Mouse (Mus musculus): ENCODE results near the gene D130043K22Rik. TPM values are rescaled to one million over a fixed set of nuclear protein-coding genes. Genes with fewer than 3 reads are reported as not detected.

Gene D130043K22Rik
- polyA plus RNA-seq, 1 experiment from 2014 or later: 5.7 TPM

DNA sequence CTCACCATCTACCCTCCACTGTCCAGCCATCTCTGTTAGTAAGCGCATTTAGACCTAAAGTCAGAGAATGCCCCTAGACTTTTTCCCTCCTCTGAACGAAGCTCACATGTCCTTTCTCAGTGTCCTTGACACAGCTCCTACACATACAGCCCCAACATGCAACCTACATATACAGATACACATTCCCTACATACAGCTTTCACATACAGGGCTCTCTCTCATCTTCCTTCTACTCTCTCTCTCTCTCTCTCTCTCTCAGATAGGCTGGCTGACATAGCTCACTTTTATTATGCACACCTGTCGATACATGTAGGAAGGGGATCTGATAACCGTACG is 91.8 kb downstream of the D130043K22Rik start:
- H3K4me2 ChIP-seq (ENCODE audit: low read length): peak overlapping the region; percentile 92
- ATAC-seq: peak; percentile 29
- no peaks in the 10 kb centered on the region for H3K9me3 ChIP-seq (ENCODE audit: control insufficient read depth, low read length)
- peaks cover 11% of the 10 kb centered on the region for H3K4me1 ChIP-seq (replicated peaks; ENCODE audit: control insufficient read depth, insufficient read depth, low read length)
- H3K9ac ChIP-seq (replicated peaks; ENCODE audit: low read depth, low read length): peak overlapping the region; percentile 86
- H3K36me3 ChIP-seq (ENCODE audit: control insufficient read depth, insufficient read depth): no peaks in the 10 kb centered on the region
- no peak overlapping the region for H3K27ac ChIP-seq (ENCODE audit: low read length)
- no peaks in the 10 kb centered on the region for H3K27me3 ChIP-seq (replicated peaks; ENCODE audit: control insufficient read depth, insufficient read depth, low read length)
- WGBS: 35% methylated on average over 5 of the region's 5 CpGs
- H3K4me3 ChIP-seq (replicated peaks; ENCODE audit: low read length): peak overlapping the region; percentile 89

- Histone ChIP-seq H3K9me3 (ENCODE audit: control insufficient read depth, low read length) (no peaks in the 10 kb centered on the region), H3K36me3 (ENCODE audit: control insufficient read depth, insufficient read depth) (no peaks in the 10 kb centered on the region), H3K27me3 (replicated peaks; ENCODE audit: control insufficient read depth, insufficient read depth, low read length) (no peaks in the 10 kb centered on the region), H3K4me2 (ENCODE audit: low read length) (peak within 1 kb of the TSS; percentile 92), H3K4me3 (replicated peaks; ENCODE audit: low read length) (peak within 1 kb of the TSS; percentile 89), H3K27ac (ENCODE audit: low read length) (peak within 1 kb of the TSS; percentile 70), H3K9ac (replicated peaks; ENCODE audit: low read depth, low read length) (peak within 1 kb of the TSS; percentile 86), H3K4me1 (replicated peaks; ENCODE audit: control insufficient read depth, insufficient read depth, low read length) (peaks cover 11% of the 10 kb centered on the region)
- WGBS: under 1% methylated on average over 74 of the region's 75 CpGs
- ATAC-seq: peak; percentile 92
These were observed 92.3 kb downstream of the D130043K22Rik start, which contains the start of gene Aldh5a1 for GRCm38 (mm10) chr13:24937108-24937838. Aldh5a1 (minus strand) TSS chr13:24937661.

GRCm38 (mm10) chr13:24937839-24938166 is 92.9 kb downstream of the D130043K22Rik start:
- H3K4me2 ChIP-seq (ENCODE audit: low read length): peak overlapping the region; percentile 92
- peak; percentile 21 for ATAC-seq
- peaks cover 13% of the 10 kb centered on the region for H3K4me1 ChIP-seq (replicated peaks; ENCODE audit: control insufficient read depth, insufficient read depth, low read length)
- H3K27me3 ChIP-seq (replicated peaks; ENCODE audit: control insufficient read depth, insufficient read depth, low read length): no peaks in the 10 kb centered on the region
- peak overlapping the region; percentile 89 for H3K4me3 ChIP-seq (replicated peaks; ENCODE audit: low read length)
- H3K9me3 ChIP-seq (ENCODE audit: control insufficient read depth, low read length): no peaks in the 10 kb centered on the region
- 16% methylated on average over 12 of the region's 12 CpGs for WGBS
- peak overlapping the region; percentile 24; the same call in 1 of the 2 replicates for H3K27ac ChIP-seq (ENCODE audit: low read length)
- H3K36me3 ChIP-seq (ENCODE audit: control insufficient read depth, insufficient read depth): no peaks in the 10 kb centered on the region
- H3K9ac ChIP-seq (replicated peaks; ENCODE audit: low read depth, low read length): peak overlapping the region; percentile 86

DNA sequence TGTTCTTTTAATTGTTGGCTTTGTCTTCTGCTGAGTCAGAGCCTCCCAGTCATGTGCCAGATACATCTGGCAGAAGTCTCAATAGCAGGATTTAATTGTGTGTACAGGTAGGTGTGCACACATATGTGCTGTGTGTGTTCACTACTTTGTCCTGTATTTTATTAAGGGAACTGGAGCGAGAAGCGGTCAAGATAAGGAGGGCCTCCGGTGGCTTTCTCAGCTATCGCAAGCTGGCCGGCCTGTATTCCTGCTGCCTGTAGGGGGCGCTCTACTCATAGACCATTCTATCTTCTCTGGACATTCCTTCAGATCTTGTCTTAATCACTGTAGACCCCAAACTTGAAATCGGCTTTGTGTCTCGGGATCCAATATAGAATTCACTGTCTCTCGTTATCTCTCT is 93.7 kb downstream of the D130043K22Rik start:
- 38% methylated on average over 9 of the region's 9 CpGs for WGBS
- no peak for ATAC-seq
- Histone ChIP-seq H3K4me1 (replicated peaks; ENCODE audit: control insufficient read depth, insufficient read depth, low read length) (peaks cover 13% of the 10 kb centered on the region), H3K9ac (replicated peaks; ENCODE audit: low read depth, low read length) (no peak overlapping the region), H3K27me3 (replicated peaks; ENCODE audit: control insufficient read depth, insufficient read depth, low read length) (no peaks in the 10 kb centered on the region), H3K4me2 (ENCODE audit: low read length) (no peak overlapping the region), H3K36me3 (ENCODE audit: control insufficient read depth, insufficient read depth) (no peaks in the 10 kb centered on the region), H3K9me3 (ENCODE audit: control insufficient read depth, low read length) (no peaks in the 10 kb centered on the region), H3K27ac (ENCODE audit: low read length) (no peak overlapping the region), H3K4me3 (replicated peaks; ENCODE audit: low read length) (no peak overlapping the region)

DNA sequence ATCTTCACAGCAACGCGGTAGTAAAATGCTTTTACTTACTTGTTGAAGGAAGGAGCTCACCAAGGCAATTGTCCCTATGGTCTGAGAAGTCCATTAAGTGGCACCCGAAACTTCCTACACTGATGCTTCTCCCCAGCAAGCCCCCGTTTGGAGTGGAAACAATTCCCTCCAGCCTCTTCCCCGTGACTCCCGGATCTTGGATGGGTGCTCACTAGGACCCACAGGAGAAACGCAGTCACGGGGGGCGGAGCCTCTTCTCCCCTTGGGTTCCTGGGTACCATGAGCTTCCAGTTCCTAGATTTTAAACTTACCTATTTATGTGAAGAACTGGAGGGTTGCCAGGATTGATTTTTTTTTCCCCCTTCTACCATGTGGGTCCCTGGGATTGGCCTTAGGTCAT is 94.5 kb downstream of the D130043K22Rik start:
- no peak overlapping the region for H3K9ac ChIP-seq (replicated peaks; ENCODE audit: low read depth, low read length)
- no peaks in the 10 kb centered on the region for H3K36me3 ChIP-seq (ENCODE audit: control insufficient read depth, insufficient read depth)
- no peaks in the 10 kb centered on the region for H3K27me3 ChIP-seq (replicated peaks; ENCODE audit: control insufficient read depth, insufficient read depth, low read length)
- no peak for ATAC-seq
- no peak overlapping the region for H3K27ac ChIP-seq (ENCODE audit: low read length)
- 86% methylated on average over 9 of the region's 9 CpGs for WGBS
- no peak overlapping the region for H3K4me2 ChIP-seq (ENCODE audit: low read length)
- H3K4me3 ChIP-seq (replicated peaks; ENCODE audit: low read length): no peak overlapping the region
- peaks cover 13% of the 10 kb centered on the region for H3K4me1 ChIP-seq (replicated peaks; ENCODE audit: control insufficient read depth, insufficient read depth, low read length)
- H3K9me3 ChIP-seq (ENCODE audit: control insufficient read depth, low read length): no peaks in the 10 kb centered on the region

- Histone ChIP-seq H3K9me3 (ENCODE audit: control insufficient read depth, low read length) (no peaks in the 10 kb centered on the region), H3K36me3 (ENCODE audit: control insufficient read depth, insufficient read depth) (no peaks in the 10 kb centered on the region), H3K4me1 (replicated peaks; ENCODE audit: control insufficient read depth, insufficient read depth, low read length) (peaks cover 7% of the 10 kb centered on the region), H3K27ac (ENCODE audit: low read length) (no peak within 1 kb of the TSS), H3K27me3 (replicated peaks; ENCODE audit: control insufficient read depth, insufficient read depth, low read length) (no peaks in the 10 kb centered on the region), H3K4me3 (replicated peaks; ENCODE audit: low read length) (no peak within 1 kb of the TSS), H3K9ac (replicated peaks; ENCODE audit: low read depth, low read length) (no peak within 1 kb of the TSS; the same call in 1 of the 2 replicates), H3K4me2 (ENCODE audit: low read length) (no peak within 1 kb of the TSS)
- ATAC-seq: no peak
- WGBS: 47% methylated on average over 17 of the region's 17 CpGs
These were observed 97.8 kb downstream of the D130043K22Rik start, which contains the start of gene Gpld1 for GRCm38 (mm10) chr13:24942512-24943282. Gpld1 (plus strand) TSS chr13:24943152.

GRCm38 (mm10) chr13:24943303-24943702 is 98.4 kb downstream of the D130043K22Rik start:
- H3K27ac ChIP-seq (ENCODE audit: low read length): no peak overlapping the region
- no peaks in the 10 kb centered on the region for H3K36me3 ChIP-seq (ENCODE audit: control insufficient read depth, insufficient read depth)
- H3K9ac ChIP-seq (replicated peaks; ENCODE audit: low read depth, low read length): no peak overlapping the region
- no peaks in the 10 kb centered on the region for H3K9me3 ChIP-seq (ENCODE audit: control insufficient read depth, low read length)
- ATAC-seq: no peak
- H3K27me3 ChIP-seq (replicated peaks; ENCODE audit: control insufficient read depth, insufficient read depth, low read length): no peaks in the 10 kb centered on the region
- H3K4me3 ChIP-seq (replicated peaks; ENCODE audit: low read length): no peak overlapping the region
- H3K4me2 ChIP-seq (ENCODE audit: low read length): no peak overlapping the region
- peaks cover 2% of the 10 kb centered on the region; the same call in 1 of the 2 replicates for H3K4me1 ChIP-seq (replicated peaks; ENCODE audit: control insufficient read depth, insufficient read depth, low read length)
- WGBS: 84% methylated on average over 8 of the region's 8 CpGs

GRCm38 (mm10) chr13:24945567-24945966 is 100.6 kb downstream of the D130043K22Rik start:
- Histone ChIP-seq H3K36me3 (ENCODE audit: control insufficient read depth, insufficient read depth) (no peaks in the 10 kb centered on the region), H3K27me3 (replicated peaks; ENCODE audit: control insufficient read depth, insufficient read depth, low read length) (no peaks in the 10 kb centered on the region), H3K4me1 (replicated peaks; ENCODE audit: control insufficient read depth, insufficient read depth, low read length) (peaks cover 2% of the 10 kb centered on the region; the same call in 1 of the 2 replicates), H3K27ac (ENCODE audit: low read length) (no peak overlapping the region), H3K9me3 (ENCODE audit: control insufficient read depth, low read length) (no peaks in the 10 kb centered on the region), H3K9ac (replicated peaks; ENCODE audit: low read depth, low read length) (no peak overlapping the region), H3K4me2 (ENCODE audit: low read length) (no peak overlapping the region), H3K4me3 (replicated peaks; ENCODE audit: low read length) (no peak overlapping the region)
- WGBS: 9% methylated on average over 4 of the region's 4 CpGs
- ATAC-seq: peak; percentile 49; the same call in 1 of the 2 replicates

DNA sequence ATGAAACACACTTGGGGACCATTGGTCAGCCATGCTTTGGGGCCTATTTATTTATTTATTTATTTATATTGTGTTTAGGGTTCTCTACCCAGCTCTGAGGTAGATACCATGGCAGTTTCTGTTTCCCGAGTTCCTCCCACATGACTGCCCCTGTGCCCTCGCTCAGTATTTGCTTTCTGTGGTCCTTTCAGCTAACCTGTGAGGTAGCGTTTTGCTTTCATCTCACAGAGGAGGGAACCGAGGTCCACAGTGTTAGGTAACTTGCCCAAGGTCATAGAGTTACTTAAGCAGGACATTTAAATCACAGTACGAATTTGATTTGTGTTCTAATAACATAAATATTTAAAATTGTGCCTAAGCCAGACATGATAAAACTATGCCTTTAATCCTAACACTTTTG is 102.2 kb downstream of the D130043K22Rik start:
- no peak overlapping the region for H3K27ac ChIP-seq (ENCODE audit: low read length)
- H3K4me1 ChIP-seq (replicated peaks; ENCODE audit: control insufficient read depth, insufficient read depth, low read length): peaks cover 2% of the 10 kb centered on the region; the same call in 1 of the 2 replicates
- no peak overlapping the region for H3K4me2 ChIP-seq (ENCODE audit: low read length)
- WGBS: 90% methylated on average over 5 of the region's 5 CpGs
- H3K9me3 ChIP-seq (ENCODE audit: control insufficient read depth, low read length): no peaks in the 10 kb centered on the region
- H3K4me3 ChIP-seq (replicated peaks; ENCODE audit: low read length): no peak overlapping the region
- no peaks in the 10 kb centered on the region for H3K27me3 ChIP-seq (replicated peaks; ENCODE audit: control insufficient read depth, insufficient read depth, low read length)
- H3K9ac ChIP-seq (replicated peaks; ENCODE audit: low read depth, low read length): no peak overlapping the region
- H3K36me3 ChIP-seq (ENCODE audit: control insufficient read depth, insufficient read depth): no peaks in the 10 kb centered on the region
- no peak for ATAC-seq

Data from forebrain, embryonic 16.5 days (tissue).